Mouse (Mus musculus) skeletal muscle tissue, adult 2 months (tissue): Measurements from ENCODE around the gene Egln1.
A peak's percentile ranks its signal among the peaks of the same experiment; 100 is the strongest.

Source experiments
- DNase-seq: peaks from one replicate; pipeline ENCODE4 v3.0.0-alpha.2; 2012; ENCODE audit warnings: low read depth, low spot score

Gene Egln1

DNA sequence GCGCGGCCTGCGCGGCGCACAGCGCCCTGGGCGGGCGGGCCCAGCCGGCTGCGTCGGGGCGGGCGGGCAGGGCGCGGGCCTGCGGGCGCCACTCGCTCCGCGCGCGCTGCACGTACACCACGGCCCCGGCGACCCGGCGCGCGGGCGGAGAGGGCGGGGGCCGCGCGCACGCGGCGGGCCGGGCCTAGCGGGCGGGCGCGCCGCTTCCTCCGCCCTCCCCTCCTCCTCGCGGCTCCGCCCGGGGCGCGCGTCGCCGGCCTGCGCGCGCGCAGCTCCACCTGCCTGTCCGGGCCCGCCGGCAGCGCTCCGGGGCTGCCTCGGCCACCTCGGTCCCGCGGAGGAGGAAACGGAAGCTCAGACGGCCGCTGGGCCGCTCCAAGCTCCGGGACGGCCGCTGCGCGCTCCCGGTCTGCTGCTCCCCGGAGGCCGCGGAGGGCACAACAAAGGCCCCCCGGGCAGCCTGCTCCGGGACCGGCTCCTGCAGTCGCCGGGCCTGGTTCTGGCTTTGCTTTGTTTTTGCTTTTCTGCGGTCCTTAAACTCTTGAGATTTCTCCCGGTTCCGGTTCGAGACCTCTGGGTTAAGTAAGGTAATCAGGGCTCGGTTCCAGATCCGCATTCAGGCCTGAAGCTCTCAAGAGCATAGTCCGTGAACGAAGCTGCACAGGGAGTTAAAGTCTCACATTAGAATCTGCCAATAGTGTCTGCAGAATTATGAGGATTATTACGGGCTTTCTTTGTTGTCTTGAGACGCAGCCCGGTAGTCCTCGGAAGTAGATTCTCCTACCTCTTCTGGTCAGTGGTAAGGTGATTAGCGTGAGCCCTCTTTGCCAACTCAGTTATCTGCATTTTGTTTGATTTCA, at the start of gene Egln1:
Egln1 (minus strand) TSS at position 116 of the 860 bp plus-strand sequence.
- DNase-seq: peak; percentile 85

DNA sequence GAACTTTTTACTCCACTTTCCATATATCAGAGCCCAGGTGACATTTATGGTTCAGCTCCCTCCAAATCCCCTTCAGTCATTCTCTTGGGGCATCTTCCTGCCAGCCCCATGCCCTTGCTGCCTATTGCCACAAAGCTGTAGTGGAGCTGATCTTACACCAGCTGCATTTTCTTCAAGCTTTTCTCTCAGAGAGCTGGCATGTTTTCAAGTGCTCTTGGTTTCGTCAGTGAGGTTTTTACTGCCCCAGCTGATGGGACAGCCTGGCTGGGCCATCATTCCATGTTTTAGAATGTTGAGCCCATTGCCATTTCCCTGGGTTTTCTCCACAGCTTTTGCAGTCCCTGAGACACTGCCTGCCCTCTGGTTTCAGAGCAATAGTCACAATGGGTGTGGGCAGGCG, 46.7 kb upstream of the Egln1 start:
- DNase-seq: no peak

DNA sequence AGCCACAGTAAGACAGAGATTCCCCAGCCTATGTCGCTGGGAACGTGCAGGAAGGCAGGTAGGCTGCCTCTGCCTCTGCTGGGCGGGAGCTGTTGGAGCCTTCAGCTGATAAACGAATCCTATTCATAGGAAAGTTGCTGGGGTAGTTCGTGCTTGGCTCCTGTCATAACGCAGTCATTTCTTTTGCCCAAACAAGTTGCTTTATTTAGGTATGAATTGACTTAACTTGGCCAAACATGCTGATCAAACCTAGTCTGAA, 42.5 kb upstream of the Egln1 start:
- DNase-seq: no peak

DNA sequence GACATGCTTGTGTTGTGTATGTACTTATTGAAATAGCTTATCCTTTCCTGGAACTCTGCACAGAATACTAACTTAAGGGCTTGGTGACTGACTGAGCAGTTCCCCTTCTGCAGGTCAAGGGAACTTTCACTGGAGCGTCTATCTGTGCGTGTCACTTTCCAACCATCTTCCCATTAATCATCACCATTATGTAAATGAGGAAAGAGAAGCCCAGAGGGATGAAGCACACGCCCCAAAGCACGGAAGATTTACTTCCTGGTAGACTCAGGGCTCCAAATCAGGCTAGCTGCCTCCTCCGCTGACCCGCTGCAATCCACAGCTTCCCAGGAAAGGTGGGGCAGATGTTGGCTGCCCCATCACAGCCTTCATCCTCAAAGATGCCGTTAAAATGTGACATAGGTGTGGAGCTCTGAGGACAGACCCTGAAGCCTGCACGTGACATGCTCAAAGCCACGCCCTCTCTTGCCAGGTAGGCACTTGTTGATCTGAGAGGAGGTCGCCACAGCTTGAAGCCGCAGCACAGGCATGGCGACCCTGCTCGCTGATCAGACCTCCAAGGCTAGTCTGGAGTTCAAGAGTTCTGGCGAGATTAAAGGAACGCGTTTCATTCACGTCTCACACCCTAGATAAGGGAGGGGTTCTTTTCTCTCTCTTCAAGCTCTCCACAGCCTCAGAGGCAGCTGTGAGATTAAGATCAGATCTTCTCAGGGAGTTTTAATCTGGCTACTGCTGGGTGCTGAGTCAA, 42.0 kb upstream of the Egln1 start:
- DNase-seq: no peak

DNA sequence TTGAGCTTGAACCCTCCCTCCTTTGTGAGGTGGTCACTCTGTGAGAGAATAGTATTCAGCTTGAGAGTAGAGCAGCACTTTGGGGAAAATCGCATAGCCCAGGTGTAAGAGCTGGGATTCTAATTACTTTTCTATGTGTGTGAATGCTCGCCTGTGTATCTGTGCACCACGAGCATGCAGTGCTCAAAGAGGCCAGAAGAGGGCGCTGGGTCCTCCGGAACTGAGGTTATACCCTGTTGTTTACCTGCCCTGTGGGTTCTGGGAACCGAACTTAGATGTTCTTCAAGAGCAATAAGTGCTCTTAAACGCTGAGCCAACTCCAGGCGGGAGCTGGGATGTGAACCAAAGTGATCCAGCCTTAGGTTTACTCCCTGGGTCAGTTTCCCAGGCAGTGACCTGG, 31.7 kb upstream of the Egln1 start:
- DNase-seq: no peak

DNA sequence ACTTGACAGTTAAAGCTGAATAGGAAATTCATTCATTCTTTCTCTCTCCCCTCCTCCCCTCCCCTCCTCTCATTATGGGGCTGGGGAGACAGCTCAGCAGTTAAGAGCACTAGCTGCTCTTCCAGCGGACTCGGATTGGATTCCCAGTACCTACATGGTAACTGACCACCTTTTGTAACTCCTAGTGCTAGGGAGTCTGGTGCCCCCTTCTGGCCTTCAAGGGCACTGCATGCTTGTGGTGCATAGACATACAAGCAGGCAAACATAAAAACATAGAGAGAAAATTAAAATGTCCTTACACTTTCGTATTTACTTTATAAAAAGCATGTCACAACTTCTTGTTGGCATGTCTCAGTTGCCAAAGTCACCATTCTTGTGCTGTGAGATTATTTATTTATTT, 30.9 kb upstream of the Egln1 start:
- DNase-seq: no peak

DNA sequence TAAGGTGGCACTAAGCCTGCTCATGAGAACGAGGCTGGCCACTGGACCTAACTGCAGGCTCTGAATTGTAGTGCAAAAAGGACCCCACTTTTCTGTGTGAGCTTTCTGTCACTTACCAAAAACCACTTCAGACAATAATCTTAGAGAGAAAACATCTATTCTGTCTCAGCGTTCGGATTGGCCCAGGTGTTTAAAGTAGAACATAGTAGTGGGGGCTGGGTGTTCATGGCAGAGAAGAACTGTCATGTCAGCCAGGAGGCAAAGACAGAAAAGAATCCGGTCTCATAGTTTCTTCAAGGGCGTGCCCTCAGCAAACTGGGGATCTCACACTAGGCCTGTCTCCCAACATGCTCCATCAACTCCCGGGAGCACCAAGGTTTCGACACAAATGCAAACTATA, 28.9 kb upstream of the Egln1 start:
- no peak for DNase-seq

DNA sequence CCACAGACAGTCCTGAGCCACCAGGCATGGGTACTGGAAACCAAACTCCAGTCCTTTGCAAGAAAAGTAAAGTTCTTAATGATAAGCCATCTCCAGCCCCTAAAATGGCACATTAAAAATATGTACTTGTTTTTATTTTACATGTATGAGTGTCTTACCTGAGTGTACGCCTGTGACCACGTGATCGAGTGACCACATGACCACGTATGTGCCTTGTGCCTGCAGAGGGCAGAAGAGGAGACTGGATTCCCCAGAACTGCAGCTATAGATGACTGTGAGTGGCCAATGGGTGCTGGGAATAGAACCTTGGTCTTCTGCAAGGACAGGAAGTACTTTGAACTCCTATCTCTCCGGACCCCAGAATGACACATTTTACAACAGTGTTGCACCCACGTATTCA, 27.1 kb upstream of the Egln1 start:
- DNase-seq: no peak

DNA sequence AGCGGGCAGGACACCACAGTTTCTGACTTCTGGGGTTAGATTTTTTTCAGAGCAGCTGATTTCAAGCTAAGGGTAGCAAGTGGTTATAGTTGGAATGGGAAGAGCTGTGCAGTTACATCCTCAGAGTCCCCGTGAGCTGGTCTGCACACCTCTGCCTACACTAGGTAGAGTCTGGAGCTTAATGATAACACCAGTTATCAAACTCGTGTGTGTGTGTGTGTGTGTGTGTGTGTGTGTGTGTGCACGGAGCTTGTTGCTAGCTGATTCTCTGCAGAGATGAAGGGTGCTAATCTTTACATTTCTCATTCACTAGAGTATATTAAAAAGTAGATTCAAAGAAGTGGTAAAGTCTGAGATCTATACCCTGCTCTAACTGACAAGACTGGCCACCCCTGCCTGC, 25.1 kb upstream of the Egln1 start:
- no peak for DNase-seq

DNA sequence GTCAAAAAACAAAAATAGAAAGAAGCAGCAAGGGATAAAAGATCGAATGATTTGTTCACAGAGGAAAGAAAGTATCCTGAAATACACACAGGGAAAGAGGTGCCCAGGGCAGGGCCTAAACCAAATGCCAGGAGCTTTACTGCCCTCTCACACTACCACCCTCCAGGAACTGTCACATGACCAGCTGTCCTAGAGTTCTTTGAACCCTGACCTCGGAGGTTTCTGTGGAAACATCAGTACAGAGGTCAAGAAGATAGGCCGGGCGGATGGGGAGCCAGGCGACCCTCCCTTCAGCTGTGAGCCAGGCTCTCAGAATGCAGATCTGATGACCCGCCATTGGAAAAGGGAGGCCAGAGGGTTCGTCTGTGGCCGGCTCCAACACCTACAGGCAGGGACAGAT, 24.1 kb upstream of the Egln1 start:
- no peak for DNase-seq

DNA sequence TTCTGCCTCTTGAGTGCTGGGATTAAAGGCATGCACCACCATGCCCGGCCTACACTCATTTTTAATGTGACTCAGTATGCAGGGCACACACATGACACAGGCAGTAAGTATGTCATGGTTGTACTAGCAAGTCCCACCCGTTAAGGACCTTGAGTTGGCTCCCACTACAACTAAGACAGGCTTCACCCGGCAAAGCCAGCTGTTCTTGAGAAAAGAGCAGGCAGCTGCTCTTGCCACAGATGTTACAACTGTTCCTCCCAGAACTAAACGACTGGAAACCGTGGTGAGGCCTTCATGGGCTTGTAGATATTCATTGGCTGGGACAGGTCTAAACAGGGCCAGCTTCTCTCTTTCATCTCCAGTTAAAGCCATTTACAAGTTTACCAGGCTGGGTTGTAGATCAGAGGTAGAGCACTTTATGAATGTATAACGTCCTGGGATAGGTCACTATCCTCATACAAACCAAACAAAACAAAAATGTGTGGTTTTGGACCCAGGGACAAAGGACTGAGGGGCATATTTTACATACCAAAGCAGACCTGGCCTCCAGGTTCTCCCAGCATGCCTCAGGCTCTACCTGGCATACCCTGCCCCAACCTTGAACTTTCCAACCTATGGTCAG, 21.3 kb upstream of the Egln1 start:
- DNase-seq: no peak

DNA sequence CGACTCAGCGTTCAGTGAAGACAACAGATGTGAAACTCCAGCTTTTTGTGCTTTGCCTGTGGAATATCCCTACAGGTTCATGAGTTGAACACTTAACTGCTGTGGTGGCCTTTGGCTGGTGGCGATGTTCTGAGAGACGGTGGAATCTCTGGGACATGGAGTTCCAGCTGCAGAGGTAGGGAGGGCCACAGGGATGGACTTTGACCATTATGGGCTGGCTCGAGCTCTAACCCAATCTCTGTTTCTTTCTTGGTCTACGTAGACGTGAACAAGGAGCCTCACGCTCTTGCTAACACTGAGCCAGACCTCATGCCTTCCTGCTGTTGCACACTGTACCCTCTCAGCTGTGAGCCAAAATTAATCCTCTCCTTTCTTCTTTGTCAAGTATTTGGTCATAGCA, 15.8 kb upstream of the Egln1 start:
- DNase-seq: no peak

DNA sequence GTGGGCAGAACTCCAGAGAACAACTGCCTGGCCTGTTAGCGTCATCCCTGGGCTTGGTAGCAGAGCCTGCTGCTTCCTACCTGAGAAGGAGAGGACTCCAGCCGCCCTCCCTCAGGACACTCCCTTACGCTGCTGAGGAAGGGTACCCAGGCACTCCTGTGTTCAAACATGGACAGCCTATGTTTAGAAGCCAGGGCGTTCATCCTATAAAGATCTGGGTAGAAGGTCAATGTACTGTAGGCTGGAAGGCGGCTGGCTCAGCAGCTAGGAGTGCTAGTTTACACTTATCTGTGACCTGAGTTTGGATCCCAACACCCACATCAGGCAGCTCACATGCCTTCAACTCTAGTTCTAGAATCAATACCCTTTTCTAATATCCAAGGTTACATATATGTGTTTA, 14.1 kb upstream of the Egln1 start:
- DNase-seq: no peak

DNA sequence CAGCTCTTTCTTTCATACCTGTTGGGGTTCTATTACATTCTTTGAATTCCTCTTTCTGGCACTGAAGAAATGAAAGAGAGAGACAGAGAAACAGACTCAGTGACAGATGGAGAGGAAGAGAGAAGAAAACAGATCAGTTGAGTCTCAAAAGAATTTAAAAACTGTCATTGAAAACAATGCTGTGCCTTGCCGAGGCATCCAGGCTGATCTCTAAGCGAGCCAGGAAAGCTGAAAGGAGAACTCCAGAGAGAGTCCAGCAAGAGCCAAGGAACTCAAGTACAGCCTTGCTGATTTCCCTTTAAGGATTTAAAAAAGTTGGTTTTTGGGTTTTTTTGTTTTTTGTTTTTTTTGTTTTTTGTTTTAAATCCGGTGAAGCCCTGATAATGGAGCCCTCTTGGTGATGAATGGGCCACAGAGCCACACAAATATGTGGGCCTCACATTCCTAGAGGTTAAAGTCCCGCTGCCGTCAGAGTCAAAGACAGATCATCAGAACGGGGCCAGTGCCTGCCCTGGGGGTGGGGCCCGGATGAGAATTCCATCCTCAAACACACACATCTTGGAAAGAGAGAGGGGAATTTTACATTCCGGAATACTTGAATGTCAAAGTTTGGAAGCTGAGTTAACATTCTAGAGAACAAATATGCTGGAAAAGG, 11.2 kb upstream of the Egln1 start:
- no peak for DNase-seq

DNA sequence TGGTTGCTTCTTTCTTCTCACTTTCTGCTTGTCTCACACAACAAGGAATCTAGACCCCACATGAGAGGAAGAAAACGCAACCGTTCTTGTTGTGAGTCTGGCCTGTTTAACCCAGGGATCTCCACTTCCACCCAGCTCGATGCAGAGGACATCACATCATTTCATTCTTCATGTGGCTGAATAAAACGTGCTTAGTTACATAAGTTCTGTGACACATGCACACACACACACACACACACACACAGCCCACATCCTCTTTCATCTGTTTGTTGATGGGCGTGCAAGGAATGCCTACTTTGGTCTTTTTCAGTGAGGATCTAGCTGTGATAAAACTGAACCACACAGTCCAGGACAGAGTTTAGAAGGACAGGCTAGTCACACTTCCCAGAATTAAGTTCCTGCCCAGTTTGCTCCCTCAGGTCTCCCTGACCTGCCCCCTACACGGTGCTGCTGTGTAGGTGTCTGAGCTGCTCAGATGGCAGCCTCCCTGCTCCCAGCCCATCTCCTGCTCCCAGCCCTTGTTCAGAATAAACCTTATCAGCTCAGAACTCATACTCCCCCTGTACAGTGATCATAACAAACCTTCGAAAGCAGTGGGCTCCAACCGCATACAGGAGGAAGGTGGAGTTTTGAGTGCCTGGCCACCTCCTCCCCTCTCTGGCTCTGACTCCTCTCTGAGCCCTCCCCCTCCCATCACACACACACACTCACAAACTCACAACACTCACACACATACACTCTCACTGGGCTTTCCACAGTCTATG, 10.5 kb upstream of the Egln1 start:
- no peak for DNase-seq

DNA sequence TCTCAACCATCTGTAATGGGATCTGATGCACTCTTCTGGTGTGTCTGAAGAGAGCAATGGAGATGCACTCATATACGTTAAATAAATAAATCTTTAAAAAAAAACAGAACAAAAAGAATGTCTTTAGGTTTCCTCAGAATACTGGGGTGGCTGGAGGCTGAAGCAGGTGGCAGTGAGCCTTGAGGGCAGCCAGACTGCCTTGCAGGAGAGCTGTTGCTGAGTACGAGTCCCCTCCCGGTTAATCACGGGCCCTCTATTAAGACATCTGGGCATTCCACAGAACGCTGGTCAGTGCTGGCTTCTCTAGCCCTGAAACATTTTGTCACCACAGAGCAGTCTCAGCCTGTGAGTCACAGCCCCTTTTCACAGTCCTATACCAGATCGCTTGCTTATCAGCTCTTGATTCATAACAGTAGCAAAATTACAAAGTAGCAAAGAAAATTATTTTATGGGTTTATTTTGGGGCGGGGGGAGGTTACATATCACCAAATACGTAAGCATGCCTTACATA, 5.5 kb upstream of the Egln1 start:
- no peak for DNase-seq

DNA sequence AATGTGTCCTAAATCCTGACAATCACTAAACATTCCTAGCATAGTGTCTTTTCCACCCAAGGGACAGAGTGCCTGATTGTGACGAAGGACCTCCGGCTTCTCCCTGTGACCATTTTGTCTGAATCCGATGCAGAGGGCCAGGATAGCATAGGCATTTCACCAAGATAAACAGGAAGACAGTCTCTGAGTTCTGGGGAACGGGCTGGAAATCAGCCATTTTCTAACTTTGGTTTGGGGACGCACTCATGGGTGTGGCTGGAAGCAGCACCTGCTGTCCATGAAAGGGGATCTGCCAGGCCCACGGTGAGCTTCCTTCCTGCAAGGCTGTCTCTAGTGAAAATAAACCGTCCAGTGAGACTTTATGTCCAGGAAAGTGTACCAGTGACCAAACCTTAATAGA, 4.1 kb upstream of the Egln1 start:
- no peak for DNase-seq

DNA sequence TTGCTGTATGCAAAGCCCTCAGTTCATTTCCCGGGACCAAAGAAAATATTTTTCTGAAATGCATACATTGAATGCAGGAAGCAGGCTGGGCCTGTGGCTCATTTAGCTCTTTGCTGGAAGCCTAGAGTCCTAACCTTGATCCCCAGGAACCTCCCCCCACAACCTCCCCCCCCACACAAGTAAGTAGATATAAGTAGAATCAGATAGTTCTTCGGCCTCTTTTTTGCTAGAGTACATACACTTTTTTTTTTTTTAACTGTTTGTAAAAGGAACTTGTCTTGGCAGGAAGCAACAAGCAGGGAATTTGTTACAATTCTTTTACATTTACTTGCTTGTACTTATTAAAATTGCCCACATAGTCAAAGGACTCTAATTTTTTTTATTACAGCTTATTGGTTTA, 1.7 kb upstream of the Egln1 start:
- no peak for DNase-seq

DNA sequence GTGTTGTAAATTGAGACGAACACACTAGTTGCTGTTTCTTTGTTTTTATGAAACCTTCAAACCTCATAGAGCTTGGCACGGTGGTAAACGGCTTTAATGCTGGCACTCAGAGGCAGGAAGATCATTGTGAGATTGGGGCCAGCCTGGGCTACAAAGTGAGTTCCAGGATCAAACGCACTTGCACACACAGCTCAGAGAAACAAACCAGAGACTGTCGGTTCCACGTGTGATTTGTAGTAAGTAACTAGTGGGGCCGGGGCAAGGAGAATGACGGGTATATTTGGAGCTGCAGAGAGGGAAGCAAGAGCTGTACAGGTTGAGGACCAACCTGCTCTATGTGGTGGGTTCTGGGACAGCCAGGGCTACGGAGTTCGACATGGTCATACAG, 939 bp upstream of the Egln1 start:
- no peak for DNase-seq

DNA sequence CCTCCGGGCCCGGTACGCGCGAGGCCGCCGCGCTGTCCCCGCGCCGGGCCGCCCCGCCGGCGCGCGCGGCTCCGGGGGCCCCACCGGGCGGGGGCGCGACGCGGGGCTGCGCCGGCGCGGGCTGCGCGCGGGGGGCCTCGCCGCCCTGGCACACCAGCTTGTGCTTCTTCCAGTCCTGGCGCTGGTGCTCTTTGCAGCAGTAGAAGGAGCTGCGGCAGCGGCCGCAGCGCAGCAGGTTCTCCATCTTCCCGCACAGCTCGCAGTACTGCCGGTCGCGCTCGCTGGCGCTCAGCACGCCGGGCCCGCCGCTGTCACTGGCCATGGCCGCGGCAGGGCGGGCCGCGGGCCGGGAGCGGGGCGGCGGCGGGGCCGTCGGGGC, 402 bp downstream of the Egln1 start:
- DNase-seq: no peak

DNA sequence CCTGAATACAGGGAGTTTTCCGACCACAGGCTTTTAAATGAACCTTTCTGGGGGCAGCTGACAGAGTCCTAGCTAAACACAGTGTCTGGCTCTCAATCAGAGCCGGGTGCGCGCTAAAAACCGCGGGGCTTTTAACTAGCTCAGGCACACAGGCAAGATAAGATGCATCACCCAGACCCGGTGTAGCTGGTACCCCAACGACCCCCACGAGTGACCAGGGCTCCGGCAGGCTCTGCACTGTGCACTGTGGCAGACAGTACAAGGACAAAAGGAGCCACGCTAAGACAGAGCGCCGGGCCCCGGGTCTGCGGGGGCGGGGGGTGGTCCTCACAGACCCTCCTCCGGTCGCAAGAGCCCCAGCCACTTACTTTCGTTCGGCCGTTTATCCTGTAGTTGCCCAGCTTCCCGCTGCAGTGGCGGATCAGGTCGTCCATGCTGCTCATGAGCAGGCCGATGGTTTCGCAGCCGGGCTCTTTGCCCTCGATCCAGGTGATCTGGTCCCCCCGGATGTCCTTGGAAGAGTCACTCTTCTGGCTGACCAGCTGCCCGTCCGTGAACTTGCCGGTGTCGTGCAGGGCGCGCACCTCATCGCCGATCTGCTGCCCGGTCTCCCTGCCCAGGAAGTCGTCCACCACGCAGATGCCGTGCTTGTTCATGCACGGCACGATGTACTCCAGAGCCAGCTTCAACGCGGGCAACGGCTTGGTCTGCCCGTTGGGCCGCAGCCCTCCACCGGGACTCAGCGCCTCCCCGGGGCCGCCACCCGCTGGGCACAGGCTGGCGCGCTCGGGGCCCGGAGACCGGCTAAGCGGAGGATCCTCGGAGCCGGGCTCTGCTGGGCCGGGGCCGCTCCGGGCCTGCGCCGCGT, 1.0 kb downstream of the Egln1 start:
- peak; percentile 30 for DNase-seq
